Mouse (Mus musculus): ENCODE results near the gene Plscr2. TPM values are rescaled to one million over a fixed set of nuclear protein-coding genes. Genes with fewer than 3 reads are reported as not detected.

The Plscr2 gene
- polyA plus RNA-seq, 1 experiment from 2014 or later = 0.98 TPM

DNA sequence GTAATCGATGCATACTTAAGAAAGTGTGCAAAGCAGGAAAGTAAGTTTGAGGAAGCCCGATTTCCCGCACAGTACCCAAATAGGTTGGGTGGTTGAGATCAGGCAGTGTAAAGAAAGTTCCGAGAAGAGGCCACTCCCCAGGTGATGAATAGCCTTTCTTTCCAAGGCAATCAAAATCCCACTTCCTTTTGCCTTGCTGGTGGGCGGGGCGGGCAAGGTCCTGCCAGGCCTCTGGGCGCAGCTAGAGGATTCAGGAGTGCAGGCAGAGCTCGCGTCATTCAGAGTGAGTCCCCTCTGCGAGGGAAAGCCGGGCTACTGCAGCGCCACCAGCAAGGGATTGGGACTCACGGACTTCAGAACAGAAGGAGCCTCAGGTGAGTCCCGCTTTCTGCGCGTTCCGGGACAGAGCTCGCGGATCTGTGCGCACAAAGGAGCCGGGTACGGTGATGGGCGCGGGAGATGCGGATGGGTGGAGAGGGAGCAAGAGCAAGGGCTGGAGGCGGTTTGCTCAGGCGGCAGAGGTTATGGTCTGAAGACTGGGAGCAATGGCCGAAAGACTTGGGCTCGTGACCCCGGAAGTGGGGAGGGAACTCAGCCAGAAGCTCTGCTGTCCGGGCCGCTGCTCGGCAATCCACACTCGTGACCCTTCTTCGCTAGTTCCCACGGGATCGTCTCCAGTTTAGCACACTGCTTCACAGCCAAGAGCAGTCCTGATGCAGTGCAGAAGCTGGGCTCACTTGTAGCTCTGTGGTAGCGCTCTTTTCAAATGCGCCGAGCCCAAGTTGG, 25.2 kb upstream of the Plscr2 start:
- no peaks in the 10 kb centered on the region for H3K36me3 ChIP-seq (ENCODE audit: control insufficient read depth, insufficient read depth, low read length)
- H3K9ac ChIP-seq (replicated peaks; ENCODE audit: low read depth, low read length) = peak overlapping the region; percentile 72
- no peaks in the 10 kb centered on the region for H3K9me3 ChIP-seq (ENCODE audit: control insufficient read depth, low read depth, low read length)
- ATAC-seq (ENCODE audit: insufficient number of reproducible peaks, insufficient read depth, low FRiP score, low read depth) = peak; percentile 96
- H3K4me2 ChIP-seq (replicated peaks; ENCODE audit: low read depth, low read length) = peak overlapping the region; percentile 51
- peak overlapping the region; percentile 94 for H3K27ac ChIP-seq (ENCODE audit: low read length)
- WGBS = under 1% methylated on average over 40 of the region's 40 CpGs
- peak overlapping the region; percentile 65 for H3K4me3 ChIP-seq (ENCODE audit: low read depth, low read length)
- peaks cover 8% of the 10 kb centered on the region for H3K4me1 ChIP-seq (ENCODE audit: control insufficient read depth, insufficient read depth, low read length)
- H3K27me3 ChIP-seq (ENCODE audit: control insufficient read depth, insufficient read depth, low read length) = no peaks in the 10 kb centered on the region

DNA sequence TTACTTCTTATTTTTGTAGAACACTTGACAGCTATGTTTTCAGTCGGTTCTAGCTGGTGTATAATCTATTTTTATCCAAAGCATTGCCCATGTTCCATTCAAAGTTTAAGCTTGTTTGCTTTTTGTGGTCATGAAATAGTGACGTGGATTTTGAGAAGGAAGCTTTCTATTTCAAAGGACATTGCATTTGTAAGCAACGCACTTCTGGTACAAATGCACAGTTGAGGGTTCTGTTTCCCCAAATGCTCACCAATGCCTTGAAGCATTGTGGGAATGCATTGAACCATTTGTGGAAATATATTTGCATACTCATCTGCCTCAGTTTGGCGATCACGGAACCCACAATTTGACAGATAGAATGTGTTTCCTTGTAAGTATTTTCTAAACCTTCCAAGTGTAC, 22.7 kb upstream of the Plscr2 start:
- no peak for ATAC-seq (ENCODE audit: insufficient number of reproducible peaks, insufficient read depth, low FRiP score, low read depth)

DNA sequence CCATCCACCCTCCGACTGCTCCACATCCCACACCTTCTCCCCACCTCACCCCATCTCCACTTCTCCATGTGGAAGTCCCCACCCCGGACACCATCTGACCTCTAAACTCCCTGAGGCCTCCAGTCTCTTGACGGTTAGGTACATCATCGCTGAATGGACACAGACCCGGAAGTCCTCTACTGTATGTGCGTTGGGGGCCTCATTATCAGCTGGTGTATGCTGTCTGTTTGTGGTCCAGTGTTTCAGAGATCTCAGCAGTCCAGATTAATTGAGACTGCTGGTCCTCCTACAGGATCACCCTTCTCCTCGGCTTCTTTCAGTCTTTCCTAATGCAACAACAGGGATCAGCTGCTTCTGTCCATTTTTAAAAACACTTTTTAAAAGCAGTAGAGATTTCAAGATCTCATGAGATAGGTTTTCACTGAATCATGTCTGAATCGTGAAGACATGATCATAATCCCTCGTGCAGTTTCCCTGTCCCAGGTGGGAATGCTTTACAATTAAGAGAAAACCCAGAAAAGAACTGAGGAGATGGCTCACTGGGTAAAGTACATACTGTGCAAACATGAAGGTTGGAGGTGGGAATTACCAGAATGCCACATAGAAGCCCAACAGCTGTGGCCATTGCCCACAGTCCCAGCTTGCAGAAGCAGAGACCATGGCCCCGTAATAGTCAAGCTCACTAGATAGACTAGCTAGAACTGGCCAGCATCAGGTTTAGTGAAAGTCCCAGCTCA, 21.6 kb upstream of the Plscr2 start:
- no peaks in the 10 kb centered on the region for H3K9me3 ChIP-seq (ENCODE audit: control insufficient read depth, low read depth, low read length)
- WGBS = 90% methylated on average over 10 of the region's 10 CpGs
- no peak overlapping the region for H3K27ac ChIP-seq (ENCODE audit: low read length)

More for the DNA sequence above, 22.7 kb upstream of the Plscr2 start:
- H3K4me2 ChIP-seq (replicated peaks; ENCODE audit: low read depth, low read length) = no peak overlapping the region
- no peak overlapping the region for H3K4me3 ChIP-seq (ENCODE audit: low read depth, low read length)
- H3K9me3 ChIP-seq (ENCODE audit: control insufficient read depth, low read depth, low read length) = no peaks in the 10 kb centered on the region
- H3K9ac ChIP-seq (replicated peaks; ENCODE audit: low read depth, low read length) = no peak overlapping the region
- no peak overlapping the region for H3K27ac ChIP-seq (ENCODE audit: low read length)
- WGBS = 82% methylated on average over 5 of the region's 5 CpGs
- H3K4me1 ChIP-seq (ENCODE audit: control insufficient read depth, insufficient read depth, low read length) = peaks cover 8% of the 10 kb centered on the region
- H3K36me3 ChIP-seq (ENCODE audit: control insufficient read depth, insufficient read depth, low read length) = no peaks in the 10 kb centered on the region
- H3K27me3 ChIP-seq (ENCODE audit: control insufficient read depth, insufficient read depth, low read length) = no peaks in the 10 kb centered on the region

DNA sequence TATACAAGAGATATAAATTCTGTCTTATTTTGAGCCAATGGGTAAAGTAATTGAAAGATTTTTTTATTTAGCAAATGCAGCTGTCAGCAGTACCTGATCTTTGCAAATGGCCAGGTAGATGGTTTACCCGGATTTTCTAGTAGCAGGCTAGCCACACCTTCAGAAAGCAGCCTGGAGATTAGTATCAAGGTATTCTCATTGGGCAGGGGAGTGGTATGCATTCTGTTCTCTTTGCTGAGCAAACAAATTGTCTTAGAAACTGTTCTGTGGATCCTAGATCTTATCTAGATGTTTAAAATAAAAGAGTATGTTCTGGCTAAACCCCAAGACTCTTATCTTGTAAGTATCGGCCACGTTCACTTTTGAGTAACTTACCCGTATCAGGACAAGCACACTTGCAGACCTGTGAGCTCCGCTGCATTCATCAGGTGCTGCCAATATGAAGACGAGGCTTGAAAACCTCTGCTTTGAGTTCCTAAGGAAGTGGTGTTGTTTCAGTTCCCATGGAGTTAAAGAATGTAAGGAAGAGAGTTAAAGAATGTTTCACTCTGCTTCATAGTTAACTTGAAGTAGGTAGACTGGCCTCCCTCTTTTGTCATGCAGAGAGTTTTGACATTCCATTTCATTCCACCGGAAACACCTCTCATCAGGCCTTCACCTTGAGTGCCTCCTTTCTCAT, 14.8 kb upstream of the Plscr2 start:
- Histone ChIP-seq H3K4me1 (ENCODE audit: control insufficient read depth, insufficient read depth, low read length) (no peaks in the 10 kb centered on the region), H3K27me3 (ENCODE audit: control insufficient read depth, insufficient read depth, low read length) (no peaks in the 10 kb centered on the region), H3K36me3 (ENCODE audit: control insufficient read depth, insufficient read depth, low read length) (peaks cover 9% of the 10 kb centered on the region), H3K9ac (replicated peaks; ENCODE audit: low read depth, low read length) (no peak overlapping the region), H3K9me3 (ENCODE audit: control insufficient read depth, low read depth, low read length) (no peaks in the 10 kb centered on the region), H3K27ac (ENCODE audit: low read length) (no peak overlapping the region), H3K4me3 (ENCODE audit: low read depth, low read length) (no peak overlapping the region), H3K4me2 (replicated peaks; ENCODE audit: low read depth, low read length) (no peak overlapping the region)
- WGBS = 67% methylated on average over 7 of the region's 7 CpGs
- peak; percentile 58; the same call in 1 of the 2 replicates for ATAC-seq (ENCODE audit: insufficient number of reproducible peaks, insufficient read depth, low FRiP score, low read depth)

More for the DNA sequence above, 21.6 kb upstream of the Plscr2 start:
- H3K4me2 ChIP-seq (replicated peaks; ENCODE audit: low read depth, low read length) = no peak overlapping the region
- ATAC-seq (ENCODE audit: insufficient number of reproducible peaks, insufficient read depth, low FRiP score, low read depth) = no peak
- no peaks in the 10 kb centered on the region for H3K36me3 ChIP-seq (ENCODE audit: control insufficient read depth, insufficient read depth, low read length)
- no peak overlapping the region for H3K9ac ChIP-seq (replicated peaks; ENCODE audit: low read depth, low read length)
- peaks cover 8% of the 10 kb centered on the region for H3K4me1 ChIP-seq (ENCODE audit: control insufficient read depth, insufficient read depth, low read length)
- no peaks in the 10 kb centered on the region for H3K27me3 ChIP-seq (ENCODE audit: control insufficient read depth, insufficient read depth, low read length)
- no peak overlapping the region for H3K4me3 ChIP-seq (ENCODE audit: low read depth, low read length)

DNA sequence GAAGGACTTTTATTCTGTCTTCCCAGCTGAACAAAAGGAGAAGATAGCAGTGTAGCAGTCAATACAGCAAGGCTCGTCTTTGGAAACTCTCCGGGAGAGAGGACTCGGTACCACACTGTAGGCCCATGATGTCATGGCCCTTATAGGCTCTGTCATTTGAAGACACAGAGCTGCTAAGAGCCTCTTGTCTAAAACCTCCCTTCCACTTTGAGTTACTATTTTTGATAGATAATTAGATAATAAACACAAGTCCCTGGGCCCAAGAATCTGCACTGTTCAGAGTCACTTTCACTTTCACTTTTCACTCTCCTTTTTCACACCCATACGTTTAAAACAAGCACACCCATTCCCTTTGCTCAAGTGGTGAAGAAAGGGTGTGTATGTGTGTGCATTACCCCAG, 9.7 kb upstream of the Plscr2 start:
- no peak for ATAC-seq (ENCODE audit: insufficient number of reproducible peaks, insufficient read depth, low FRiP score, low read depth)
- Histone ChIP-seq H3K27me3 (ENCODE audit: control insufficient read depth, insufficient read depth, low read length) (no peaks in the 10 kb centered on the region), H3K4me2 (replicated peaks; ENCODE audit: low read depth, low read length) (no peak overlapping the region), H3K36me3 (ENCODE audit: control insufficient read depth, insufficient read depth, low read length) (peaks cover 16% of the 10 kb centered on the region), H3K9me3 (ENCODE audit: control insufficient read depth, low read depth, low read length) (no peaks in the 10 kb centered on the region), H3K4me3 (ENCODE audit: low read depth, low read length) (no peak overlapping the region), H3K27ac (ENCODE audit: low read length) (no peak overlapping the region), H3K4me1 (ENCODE audit: control insufficient read depth, insufficient read depth, low read length) (0 out of 2 replicates have a peak, but pooled peaks cover 3% of the 10 kb centered on the region), H3K9ac (replicated peaks; ENCODE audit: low read depth, low read length) (no peak overlapping the region)
- WGBS = 66% methylated on average over 4 of the region's 4 CpGs

DNA sequence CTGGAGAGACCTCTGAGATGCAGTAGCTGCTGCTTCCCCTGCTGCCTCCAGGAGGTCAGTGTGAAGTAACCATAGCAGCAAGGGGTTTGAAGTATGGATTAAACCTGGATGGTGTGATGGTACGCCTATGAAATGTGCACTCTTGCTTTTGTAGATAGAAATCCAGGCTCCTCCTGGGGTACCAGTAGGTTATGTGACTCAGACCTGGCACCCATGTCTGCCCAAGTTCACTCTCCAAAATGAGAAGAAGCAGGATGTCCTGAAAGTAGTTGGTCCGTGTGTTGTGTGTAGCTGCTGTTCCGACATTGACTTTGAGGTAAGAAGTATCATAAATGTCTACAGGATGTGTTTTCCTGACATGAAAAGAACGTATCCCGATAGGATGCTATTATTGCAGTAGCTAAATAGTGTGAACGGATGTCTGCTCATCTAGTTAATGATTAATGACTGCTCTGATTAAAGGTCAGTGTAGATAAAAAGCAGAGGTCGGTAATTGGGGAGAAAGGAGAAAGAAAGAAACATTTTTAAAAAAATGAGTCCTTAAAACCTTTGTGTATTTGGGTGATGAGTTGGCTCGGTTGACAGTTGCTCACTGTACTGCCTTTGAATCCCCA, 8.7 kb upstream of the Plscr2 start:
- Histone ChIP-seq H3K4me1 (ENCODE audit: control insufficient read depth, insufficient read depth, low read length) (0 out of 2 replicates have a peak, but pooled peaks cover 3% of the 10 kb centered on the region), H3K27me3 (ENCODE audit: control insufficient read depth, insufficient read depth, low read length) (no peaks in the 10 kb centered on the region), H3K4me2 (replicated peaks; ENCODE audit: low read depth, low read length) (no peak overlapping the region), H3K27ac (ENCODE audit: low read length) (peak overlapping the region; percentile 55; the same call in 1 of the 2 replicates), H3K9me3 (ENCODE audit: control insufficient read depth, low read depth, low read length) (no peaks in the 10 kb centered on the region), H3K36me3 (ENCODE audit: control insufficient read depth, insufficient read depth, low read length) (peaks cover 16% of the 10 kb centered on the region), H3K4me3 (ENCODE audit: low read depth, low read length) (no peak overlapping the region), H3K9ac (replicated peaks; ENCODE audit: low read depth, low read length) (no peak overlapping the region)
- 52% methylated on average over 8 of the region's 8 CpGs for WGBS
- no peak for ATAC-seq (ENCODE audit: insufficient number of reproducible peaks, insufficient read depth, low FRiP score, low read depth)

DNA sequence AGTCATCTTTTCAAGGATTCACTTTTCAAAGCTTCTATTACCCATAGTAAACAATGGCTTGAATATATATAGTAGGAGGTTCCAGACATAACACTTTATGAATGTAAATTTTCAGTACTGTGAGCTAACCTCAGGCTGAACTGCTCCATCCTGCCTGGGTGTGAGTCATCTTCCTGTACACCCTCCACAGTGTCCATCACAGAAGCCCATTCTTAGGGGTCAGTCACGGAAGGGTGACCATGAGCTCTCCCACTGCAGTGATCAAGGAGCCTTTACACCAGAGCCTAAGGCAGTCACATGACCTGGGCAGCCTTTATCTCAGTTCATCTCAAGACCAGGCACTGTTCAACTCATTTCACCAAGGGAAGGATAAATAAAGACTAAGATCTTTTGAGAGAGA, 7.7 kb upstream of the Plscr2 start:
- Histone ChIP-seq H3K4me3 (ENCODE audit: low read depth, low read length) (no peak overlapping the region), H3K27ac (ENCODE audit: low read length) (no peak overlapping the region), H3K27me3 (ENCODE audit: control insufficient read depth, insufficient read depth, low read length) (no peaks in the 10 kb centered on the region), H3K9me3 (ENCODE audit: control insufficient read depth, low read depth, low read length) (no peaks in the 10 kb centered on the region), H3K9ac (replicated peaks; ENCODE audit: low read depth, low read length) (no peak overlapping the region), H3K4me2 (replicated peaks; ENCODE audit: low read depth, low read length) (no peak overlapping the region), H3K36me3 (ENCODE audit: control insufficient read depth, insufficient read depth, low read length) (peaks cover 12% of the 10 kb centered on the region), H3K4me1 (ENCODE audit: control insufficient read depth, insufficient read depth, low read length) (0 out of 2 replicates have a peak, but pooled peaks cover 3% of the 10 kb centered on the region)
- 78% methylated on average over 1 of the region's 1 CpGs for WGBS
- peak; percentile 23; the same call in 1 of the 2 replicates for ATAC-seq (ENCODE audit: insufficient number of reproducible peaks, insufficient read depth, low FRiP score, low read depth)

DNA sequence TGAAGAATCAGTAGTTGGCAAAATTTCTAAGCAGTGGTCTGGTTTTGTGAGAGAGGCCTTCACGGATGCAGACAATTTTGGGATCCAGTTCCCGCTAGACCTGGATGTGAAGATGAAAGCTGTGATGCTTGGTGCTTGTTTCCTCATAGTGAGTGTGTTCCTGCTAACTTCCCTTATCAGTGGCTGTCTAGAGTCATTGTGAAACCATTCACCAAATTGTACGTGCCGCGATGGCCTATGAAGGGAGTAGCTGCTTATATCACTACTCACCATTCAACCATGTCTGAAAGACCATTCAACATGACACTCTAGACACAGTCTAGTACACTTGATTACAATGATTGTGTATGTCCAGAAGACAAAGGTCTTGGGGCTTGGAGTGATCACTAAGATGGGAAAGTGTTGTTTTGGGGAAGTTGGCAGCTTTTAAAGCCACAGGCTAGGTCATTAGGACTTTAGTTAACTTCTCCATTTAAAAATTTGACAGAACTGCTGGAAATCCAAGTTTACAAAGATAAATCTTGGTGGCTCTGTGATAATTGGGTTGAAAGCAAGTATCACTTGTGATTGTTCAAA, 5.5 kb upstream of the Plscr2 start:
- Histone ChIP-seq H3K9me3 (ENCODE audit: control insufficient read depth, low read depth, low read length) (no peaks in the 10 kb centered on the region), H3K36me3 (ENCODE audit: control insufficient read depth, insufficient read depth, low read length) (peaks cover 11% of the 10 kb centered on the region), H3K27me3 (ENCODE audit: control insufficient read depth, insufficient read depth, low read length) (no peaks in the 10 kb centered on the region), H3K4me2 (replicated peaks; ENCODE audit: low read depth, low read length) (no peak overlapping the region), H3K9ac (replicated peaks; ENCODE audit: low read depth, low read length) (no peak overlapping the region), H3K27ac (ENCODE audit: low read length) (no peak overlapping the region), H3K4me3 (ENCODE audit: low read depth, low read length) (no peak overlapping the region), H3K4me1 (ENCODE audit: control insufficient read depth, insufficient read depth, low read length) (peaks cover 9% of the 10 kb centered on the region; the same call in 1 of the 2 replicates)
- no peak for ATAC-seq (ENCODE audit: insufficient number of reproducible peaks, insufficient read depth, low FRiP score, low read depth)
- 97% methylated on average over 5 of the region's 5 CpGs for WGBS
